ENCODE assay signal across 19 mouse cellular contexts in genomic region chr6:34132391-34132790, GRCm38 (mm10). TPM values are rescaled to one million over a fixed set of nuclear protein-coding genes. Genes with fewer than 3 reads are reported as not detected.
DNase-seq lines count a peak whose midpoint lies in the region; ATAC-seq lines count a peak whose summit lies in the region.
"Had no signal": no experiment of that assay in that cellular context is flagged by ENCODE, and none has a peak within 500 bp of the region (broad histone marks: within the 10 kb centered on the region; RNA-seq: fewer than 3 reads in every experiment).

No protein-coding gene starts in this region.

- H3K36me3 ChIP-seq in heart, embryonic 11.5 days (ENCODE audit: control insufficient read depth, insufficient read depth, low read length), result no peaks in the 10 kb centered on the region
- no peaks in the 10 kb centered on the region for H3K36me3 ChIP-seq in midbrain, embryonic 11.5 days (ENCODE audit: control insufficient read depth, insufficient read depth, low read length)
- H3K36me3 ChIP-seq in midbrain, embryonic 14.5 days (ENCODE audit: control insufficient read depth, insufficient read depth, low read length), result no peaks in the 10 kb centered on the region
- H3K36me3 ChIP-seq: G1E had no signal

- no peak overlapping the region for H3K4me3 ChIP-seq in heart, embryonic 11.5 days (ENCODE audit: low read depth, low read length)
- H3K4me3 ChIP-seq in midbrain, embryonic 11.5 days (ENCODE audit: low read depth, low read length), result no peak overlapping the region
- no peak overlapping the region for H3K4me3 ChIP-seq in midbrain, embryonic 14.5 days (replicated peaks; ENCODE audit: low read depth, low read length)

- no peak overlapping the region for H3K27ac ChIP-seq in heart, embryonic 11.5 days (ENCODE audit: low read depth, low read length)
- H3K27ac ChIP-seq in midbrain, embryonic 11.5 days (ENCODE audit: low read depth, low read length), result no peak overlapping the region
- no peak overlapping the region for H3K27ac ChIP-seq in midbrain, embryonic 14.5 days (replicated peaks; ENCODE audit: low read depth, low read length)

- H3K9me3 ChIP-seq in heart, embryonic 11.5 days (replicated peaks; ENCODE audit: control insufficient read depth, low read length), result no peaks in the 10 kb centered on the region
- H3K9me3 ChIP-seq in midbrain, embryonic 11.5 days (ENCODE audit: control insufficient read depth, low read length), result no peaks in the 10 kb centered on the region
- H3K9me3 ChIP-seq in midbrain, embryonic 14.5 days (ENCODE audit: control insufficient read depth, low read length), result no peaks in the 10 kb centered on the region
- H3K9me3 ChIP-seq: G1E had no signal

- H3K27me3 ChIP-seq in heart, embryonic 11.5 days (ENCODE audit: control insufficient read depth, insufficient read depth, low read length), result no peaks in the 10 kb centered on the region
- no peaks in the 10 kb centered on the region for H3K27me3 ChIP-seq in midbrain, embryonic 11.5 days (ENCODE audit: control insufficient read depth, insufficient read depth, low read length)
- H3K27me3 ChIP-seq in midbrain, embryonic 14.5 days (ENCODE audit: control insufficient read depth, insufficient read depth, low read length), result no peaks in the 10 kb centered on the region
- H3K27me3 ChIP-seq: CH12.LX, Patski had no signal

- peak; percentile 55 for DNase-seq in heart, adult 11 months
- DNase-seq in midbrain, embryonic 11.5 days (ENCODE audit: low spot score, missing footprints), result peak; percentile 73
- DNase-seq in midbrain, embryonic 14.5 days, result no peak
- DNase-seq: adrenal gland, adult 2 months; adrenal gland, adult 8-10 months; adrenal gland, postnatal 10 days; adrenal gland, postnatal 14 days; adrenal gland, postnatal 25 days; adrenal gland, postnatal 36 days; B cell, adult 2 months; cerebellum, adult 11 months; cerebellum, adult 11-12 months; cerebellum, adult 18-20 months had no signal

- no peak for ATAC-seq in heart, embryonic 11.5 days (replicated peaks; ENCODE audit: insufficient number of reproducible peaks, low FRiP score, low TSS enrichment)
- ATAC-seq in midbrain, embryonic 11.5 days (ENCODE audit: low FRiP score), result no peak
- ATAC-seq in midbrain, embryonic 14.5 days (ENCODE audit: low FRiP score, low TSS enrichment), result no peak
- ATAC-seq: activated CD4-positive, CD25-positive, alpha-beta regulatory T cell, adult 4 months; CD4-positive, CD25-positive, alpha-beta regulatory T cell, adult 4 months; Patski had no signal

- no peak overlapping the region for H3K4me2 ChIP-seq in heart, embryonic 11.5 days
- H3K4me2 ChIP-seq in midbrain, embryonic 11.5 days, result no peak overlapping the region
- no peak overlapping the region for H3K4me2 ChIP-seq in midbrain, embryonic 14.5 days (ENCODE audit: low read length)

- 82% methylated on average over 9 of the region's 9 CpGs for WGBS in heart, embryonic 11.5 days (ENCODE audit: insufficient replicate concordance)
- 87% methylated on average over 9 of the region's 9 CpGs for WGBS in midbrain, embryonic 11.5 days
- WGBS in midbrain, embryonic 14.5 days, result 88% methylated on average over 9 of the region's 9 CpGs

- H3K9ac ChIP-seq in heart, embryonic 11.5 days (ENCODE audit: low read depth, low read length), result no peak overlapping the region
- no peak overlapping the region for H3K9ac ChIP-seq in midbrain, embryonic 11.5 days (ENCODE audit: low read length)
- no peak overlapping the region for H3K9ac ChIP-seq in midbrain, embryonic 14.5 days (replicated peaks; ENCODE audit: low read length)

- H3K4me1 ChIP-seq in heart, embryonic 11.5 days (ENCODE audit: control insufficient read depth, insufficient read depth, low read length), result no peaks in the 10 kb centered on the region; the same call in 1 of the 2 replicates
- no peaks in the 10 kb centered on the region for H3K4me1 ChIP-seq in midbrain, embryonic 11.5 days (ENCODE audit: control insufficient read depth, insufficient read depth, low read length)
- no peaks in the 10 kb centered on the region for H3K4me1 ChIP-seq in midbrain, embryonic 14.5 days (ENCODE audit: control insufficient read depth, insufficient read depth, low read length)

RNA-seq across cellular contexts. Expression of gene Slc35b4, which starts 44.5 kb away (rescaled TPM):
- 44.6 and 50.4 TPM in 2 replicates for polyA plus RNA-seq in heart, embryonic 11.5 days (2014; fragmentation: Nextera tagmentation; extraction: Ambion mirVana)
- polyA plus RNA-seq in midbrain, embryonic 11.5 days (2014; fragmentation: Nextera tagmentation; extraction: Ambion mirVana), result 55.8 and 58.4 TPM in 2 replicates
- polyA plus RNA-seq in midbrain, embryonic 14.5 days (2014; fragmentation: Nextera tagmentation; extraction: Ambion mirVana), result 33.3 and 40.1 TPM in 2 replicates
